Mouse (Mus musculus) bone marrow macrophage, adult 2 months (primary cell): ENCODE measurements around the gene Tbcc.

Experiments
- CTCF ChIP-seq: IDR thresholded peaks from 2 replicates; pipeline ENCODE4 v1.5.1; 2012; ENCODE audit warnings: low read depth, mild to moderate bottlenecking, low read length, moderate library complexity
- POLR2A ChIP-seq: IDR thresholded peaks from 2 replicates; pipeline ENCODE4 v1.6.1; 2012; ENCODE audit warnings: mild to moderate bottlenecking, low read depth, low read length, borderline replicate concordance

DNA sequence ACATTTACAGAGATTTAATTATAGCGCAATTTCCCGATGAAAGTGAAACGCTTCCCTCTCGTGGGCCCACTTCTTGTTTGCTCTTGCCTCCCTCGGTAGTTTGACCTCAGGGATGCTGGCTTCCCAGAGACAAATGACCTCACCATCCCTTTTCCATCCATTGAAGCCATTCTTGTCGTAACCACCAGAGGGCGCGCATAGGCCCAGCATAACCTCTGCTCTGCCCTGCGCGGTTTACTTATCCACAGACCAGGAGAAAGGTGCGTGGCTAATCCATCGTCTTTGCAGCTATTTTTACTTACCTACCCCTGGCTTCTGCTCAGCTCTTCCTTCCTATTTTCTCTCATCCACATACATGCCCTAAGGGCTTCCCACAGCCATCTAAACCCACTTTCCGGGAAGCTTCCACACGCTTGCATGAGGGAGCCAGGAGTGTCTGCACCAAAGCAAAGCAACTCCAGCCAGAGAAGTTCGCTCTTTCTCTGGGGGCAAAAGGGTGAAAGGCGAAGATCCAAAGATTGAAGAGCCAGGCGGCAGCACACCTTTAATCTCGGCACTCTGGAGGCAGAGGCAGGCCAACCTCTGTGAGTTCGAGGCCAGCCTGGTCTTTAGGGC lies 13.5 kb downstream of the Tbcc start:
- TF ChIP-seq POLR2A (no peak), CTCF (peak; percentile 70)
